In genomic region chr6:51065156-51065555, GRCm38 (mm10) we compare ENCODE assay signal across 31 mouse cellular contexts.
DNase-seq lines count a peak whose midpoint lies in the region; ATAC-seq lines count a peak whose summit lies in the region.
"Had no signal": no experiment of that assay in that cellular context is flagged by ENCODE, and none has a peak within 500 bp of the region (broad histone marks: within the 10 kb centered on the region; RNA-seq: fewer than 3 reads in every experiment).

No protein-coding gene starts in this region.

- no peak for DNase-seq in forebrain, embryonic 10.5 days (ENCODE audit: extremely low spot score, low spot score)
- DNase-seq in forebrain, embryonic 11.5 days (ENCODE audit: low spot score): no peak
- DNase-seq in kidney, adult 9 months: peak; percentile 5
- no peak for DNase-seq in kidney, adult 8-10 months
- peak; percentile 40 for DNase-seq in yolk sac, embryonic 10.5 days (ENCODE audit: low spot score)
- DNase-seq: adrenal gland, adult 8-10 months; cerebellum, adult 2 months; cerebellum, postnatal 14 days; forebrain, postnatal 0 days; gastrocnemius, postnatal 14 days; heart, postnatal 36 days; kidney, adult 11 months; kidney, postnatal 14 days; liver; lung, adult 2 months; lung, postnatal 10 days; right cerebral cortex, adult 18-20 months; spleen, adult 18-20 months; thymus, postnatal 14 days had no signal

- H3K27me3 ChIP-seq in forebrain, embryonic 10.5 days (ENCODE audit: poor library complexity, severe bottlenecking): no peaks in the 10 kb centered on the region
- H3K27me3 ChIP-seq in forebrain, embryonic 11.5 days (ENCODE audit: control insufficient read depth, insufficient read depth, low read length): no peaks in the 10 kb centered on the region
- no peaks in the 10 kb centered on the region for H3K27me3 ChIP-seq in embryonic facial prominence, embryonic 12.5 days
- H3K27me3 ChIP-seq: embryonic facial prominence, embryonic 15.5 days; hindbrain, embryonic 13.5 days; midbrain, embryonic 12.5 days; neural tube, embryonic 12.5 days had no signal

- peak overlapping the region; percentile 82 for H3K27ac ChIP-seq in forebrain, embryonic 10.5 days
- no peak overlapping the region for H3K27ac ChIP-seq in forebrain, embryonic 11.5 days (ENCODE audit: low read depth, low read length)
- peak overlapping the region; percentile 48; the same call in 1 of the 2 replicates for H3K27ac ChIP-seq in embryonic facial prominence, embryonic 12.5 days
- H3K27ac ChIP-seq: embryonic facial prominence, embryonic 15.5 days; hindbrain, embryonic 13.5 days; left cerebral cortex, adult 2 months; liver, embryonic 14.5 days; macrophage; midbrain, embryonic 12.5 days; neural tube, embryonic 12.5 days had no signal

- no peak for ATAC-seq in forebrain, embryonic 11.5 days (replicated peaks; ENCODE audit: low FRiP score)
- ATAC-seq in embryonic facial prominence, embryonic 12.5 days (ENCODE audit: insufficient number of reproducible peaks, insufficient read depth, low FRiP score, low TSS enrichment): no peak
- no peak for ATAC-seq in erythroblast, adult 5-6 weeks (replicated peaks; ENCODE audit: low FRiP score, poor library complexity, severe bottlenecking)
- ATAC-seq: forebrain, postnatal 0 days had no signal

- 78% methylated on average over 6 of the region's 6 CpGs for WGBS in forebrain, embryonic 10.5 days
- 74% methylated on average over 6 of the region's 6 CpGs for WGBS in forebrain, embryonic 11.5 days
- WGBS in embryonic facial prominence, embryonic 12.5 days: 52% methylated on average over 6 of the region's 6 CpGs

- H3K4me3 ChIP-seq in forebrain, embryonic 10.5 days: no peak overlapping the region
- H3K4me3 ChIP-seq in forebrain, embryonic 11.5 days (ENCODE audit: low read depth, low read length): no peak overlapping the region
- no peak overlapping the region for H3K4me3 ChIP-seq in embryonic facial prominence, embryonic 12.5 days
- H3K4me3 ChIP-seq: embryonic facial prominence, embryonic 15.5 days; hindbrain, embryonic 13.5 days; left cerebral cortex, adult 2 months; midbrain, embryonic 12.5 days; myocyte; neural tube, embryonic 12.5 days had no signal

- no peaks in the 10 kb centered on the region for H3K9me3 ChIP-seq in forebrain, embryonic 10.5 days
- no peaks in the 10 kb centered on the region for H3K9me3 ChIP-seq in forebrain, embryonic 11.5 days (ENCODE audit: control insufficient read depth, low read length)
- no peaks in the 10 kb centered on the region for H3K9me3 ChIP-seq in embryonic facial prominence, embryonic 12.5 days
- H3K9me3 ChIP-seq: embryonic facial prominence, embryonic 15.5 days; G1E; hindbrain, embryonic 13.5 days; midbrain, embryonic 12.5 days; neural tube, embryonic 12.5 days had no signal

- H3K4me2 ChIP-seq in forebrain, embryonic 11.5 days (ENCODE audit: low read depth, low read length, severe bottlenecking): no peak overlapping the region
- no peak overlapping the region for H3K4me2 ChIP-seq in embryonic facial prominence, embryonic 12.5 days (replicated peaks)
- H3K4me2 ChIP-seq: embryonic facial prominence, embryonic 15.5 days; heart, embryonic 11.5 days; hindbrain, embryonic 13.5 days; midbrain, embryonic 12.5 days; neural tube, embryonic 12.5 days had no signal

- no peak overlapping the region for H3K9ac ChIP-seq in forebrain, embryonic 11.5 days (ENCODE audit: low read length)
- H3K9ac ChIP-seq in embryonic facial prominence, embryonic 12.5 days: no peak overlapping the region
- H3K9ac ChIP-seq: embryonic facial prominence, embryonic 15.5 days; forebrain, postnatal 0 days; hindbrain, embryonic 13.5 days; liver, embryonic 14.5 days; midbrain, embryonic 12.5 days; neural tube, embryonic 12.5 days had no signal

- peaks cover 77% of the 10 kb centered on the region for H3K4me1 ChIP-seq in forebrain, embryonic 10.5 days
- peaks cover 11% of the 10 kb centered on the region; the same call in 1 of the 2 replicates for H3K4me1 ChIP-seq in forebrain, embryonic 11.5 days (replicated peaks; ENCODE audit: control insufficient read depth, insufficient read depth, low read length)
- H3K4me1 ChIP-seq in embryonic facial prominence, embryonic 12.5 days: peaks cover 23% of the 10 kb centered on the region

- no peaks in the 10 kb centered on the region for H3K36me3 ChIP-seq in forebrain, embryonic 10.5 days (replicated peaks)
- no peaks in the 10 kb centered on the region for H3K36me3 ChIP-seq in forebrain, embryonic 11.5 days (ENCODE audit: control insufficient read depth, insufficient read depth, low read length)
- no peaks in the 10 kb centered on the region for H3K36me3 ChIP-seq in embryonic facial prominence, embryonic 12.5 days
- H3K36me3 ChIP-seq: embryonic facial prominence, embryonic 15.5 days; G1E; hindbrain, embryonic 13.5 days; midbrain, embryonic 12.5 days; neural tube, embryonic 12.5 days had no signal

Comparison
In these comparisons a context has a peak if more than half of its experiments do, and no peak if none do; other contexts are left out.
1. DNase-seq: peak in kidney, adult 9 months (single experiment) and yolk sac, embryonic 10.5 days (single experiment); none in forebrain, embryonic 10.5 days (single experiment), forebrain, embryonic 11.5 days (single experiment) and kidney, adult 8-10 months (0 of 2).